Mouse (Mus musculus) liver (tissue): ENCODE measurements around the gene Prtg.

Source experiments
- DNase-seq: peaks from one replicate; pipeline ENCODE4 v3.0.0-alpha.2; 2020; ENCODE audit warnings: mixed read lengths

Gene Prtg

GRCm38 (mm10) chr9:72810607-72811006, 3.9 kb downstream of the Prtg start:
- DNase-seq: no peak

GRCm38 (mm10) chr9:72812091-72812490, 5.4 kb downstream of the Prtg start:
- DNase-seq: no peak

DNA sequence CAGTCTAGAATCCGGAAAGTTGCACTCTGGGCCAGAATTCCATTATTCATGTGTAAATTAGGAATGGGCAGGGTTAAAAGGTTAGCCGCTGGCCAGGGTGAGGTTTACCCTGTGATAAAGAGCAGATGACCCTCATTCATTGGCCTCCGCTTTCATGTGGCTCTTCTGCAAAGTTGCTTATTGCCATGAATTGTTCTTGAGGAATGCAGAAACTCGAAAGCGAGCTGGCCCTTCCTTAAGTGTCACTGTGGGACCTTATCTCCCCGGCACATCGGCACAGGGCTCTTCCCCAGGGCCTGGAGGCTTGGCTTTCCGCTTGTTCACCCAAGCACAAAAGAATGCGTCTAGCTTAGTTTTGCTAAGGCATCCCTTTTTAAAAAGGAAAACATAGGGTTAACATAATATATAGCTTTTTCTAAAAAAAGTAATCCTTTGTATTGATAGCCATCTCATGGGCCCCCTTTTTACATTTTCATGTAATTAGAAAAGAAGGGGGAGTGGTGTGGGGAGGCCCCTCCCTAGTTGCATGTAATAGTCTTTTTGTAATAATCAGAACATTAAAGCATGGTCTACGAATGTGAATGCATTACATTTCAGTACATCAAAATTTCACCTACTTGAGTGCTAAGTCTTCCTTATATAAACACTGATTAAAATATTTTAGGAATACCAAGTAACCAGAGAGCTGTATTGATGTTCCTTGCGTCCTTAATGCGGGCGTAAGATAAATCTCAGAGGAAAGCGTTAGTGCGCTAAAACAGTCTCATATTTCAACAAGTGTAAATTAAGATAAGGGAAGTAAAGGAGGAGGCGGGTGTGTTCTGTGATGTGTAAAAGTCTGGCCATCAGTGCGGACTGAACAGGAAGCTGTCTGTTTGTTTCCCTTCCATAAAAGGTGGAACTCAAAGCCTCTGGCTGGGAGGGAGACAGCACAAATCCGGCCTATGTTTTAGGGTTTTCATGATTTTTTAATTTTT, 6.2 kb downstream of the Prtg start:
- DNase-seq: no peak

- no peak for DNase-seq
These were observed 18.8 kb downstream of the Prtg start for GRCm38 (mm10) chr9:72825511-72825910.

GRCm38 (mm10) chr9:72825976-72826375, 19.3 kb downstream of the Prtg start:
- DNase-seq: no peak

DNA sequence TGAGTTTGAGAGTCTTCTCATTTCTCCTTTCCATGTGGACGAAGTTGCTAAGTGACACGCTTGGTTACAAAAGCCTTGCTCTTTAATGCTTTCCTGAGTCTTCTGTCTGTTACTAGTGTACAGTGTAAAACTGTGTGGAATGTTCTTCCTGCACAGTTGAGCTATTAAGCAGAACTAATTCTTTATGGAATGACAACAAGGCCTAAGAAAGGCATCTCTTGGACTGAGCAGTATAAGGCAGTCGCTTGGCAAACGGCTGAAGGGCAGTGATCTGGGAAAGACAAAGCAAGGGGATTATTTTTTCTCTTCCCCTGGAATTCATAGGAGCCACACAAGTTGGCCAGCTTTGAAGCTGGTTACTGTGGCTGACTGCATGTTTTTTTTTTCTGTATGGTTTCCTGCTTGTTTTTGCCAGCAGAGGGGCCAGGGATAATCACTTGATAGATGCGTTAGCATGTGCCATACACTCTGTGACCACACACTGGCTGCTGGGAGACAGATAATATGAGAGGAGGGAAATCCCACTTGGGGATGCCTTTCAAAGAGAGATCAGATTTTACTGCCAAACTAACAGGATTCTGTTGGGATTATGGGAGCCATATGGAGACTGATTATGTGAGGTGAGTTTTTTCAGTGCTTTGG, 22.1 kb downstream of the Prtg start:
- DNase-seq: no peak

GRCm38 (mm10) chr9:72833992-72834696, 27.5 kb downstream of the Prtg start:
- no peak for DNase-seq

DNA sequence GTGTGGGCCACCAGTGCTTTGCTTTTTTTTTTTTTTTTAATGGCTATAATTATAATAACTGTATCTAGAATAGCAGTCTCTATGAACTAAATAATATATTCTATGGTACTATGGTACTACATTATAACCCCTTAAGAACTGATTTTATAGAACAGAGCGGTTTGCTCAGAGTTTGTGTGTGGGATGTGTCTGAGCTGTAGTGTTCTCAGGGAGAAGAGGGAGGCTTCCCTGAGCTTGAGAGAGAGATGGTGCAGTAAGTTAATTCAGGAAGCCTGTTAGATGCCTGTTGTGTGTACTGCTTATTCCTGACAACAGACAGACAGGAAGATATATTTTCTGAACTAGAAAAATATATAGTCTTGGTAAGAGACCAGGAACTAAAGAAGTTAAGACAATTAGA, 28.3 kb downstream of the Prtg start:
- DNase-seq: no peak

- no peak for DNase-seq
These were observed 30.2 kb downstream of the Prtg start for GRCm38 (mm10) chr9:72836708-72837495.

DNA sequence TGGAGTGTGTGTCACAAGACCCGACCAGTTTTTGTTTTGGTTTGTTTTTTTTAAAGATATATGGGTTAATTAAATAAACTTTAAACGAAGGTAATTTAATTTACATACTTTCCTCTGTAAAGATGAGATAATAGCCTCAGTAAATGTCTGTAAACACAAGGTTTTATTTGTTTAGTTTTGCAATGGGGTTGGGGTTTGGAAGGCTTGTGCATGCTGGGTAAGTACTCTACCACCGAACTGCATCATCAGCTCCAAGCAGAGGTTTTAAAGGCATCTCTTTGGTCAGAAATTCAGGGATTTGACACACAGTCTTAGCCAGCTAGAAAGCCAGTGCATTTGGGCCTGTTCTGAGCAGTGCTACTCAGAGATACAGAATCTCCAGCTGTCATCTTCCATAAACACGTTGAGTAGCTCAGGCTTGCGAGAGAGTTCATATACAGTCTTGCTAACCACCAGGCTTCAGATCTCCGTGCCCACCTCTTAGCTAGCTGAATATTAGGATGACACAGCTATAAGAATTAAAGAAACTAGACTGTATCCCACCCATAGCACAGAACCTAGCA, 31.0 kb downstream of the Prtg start:
- DNase-seq: no peak

DNA sequence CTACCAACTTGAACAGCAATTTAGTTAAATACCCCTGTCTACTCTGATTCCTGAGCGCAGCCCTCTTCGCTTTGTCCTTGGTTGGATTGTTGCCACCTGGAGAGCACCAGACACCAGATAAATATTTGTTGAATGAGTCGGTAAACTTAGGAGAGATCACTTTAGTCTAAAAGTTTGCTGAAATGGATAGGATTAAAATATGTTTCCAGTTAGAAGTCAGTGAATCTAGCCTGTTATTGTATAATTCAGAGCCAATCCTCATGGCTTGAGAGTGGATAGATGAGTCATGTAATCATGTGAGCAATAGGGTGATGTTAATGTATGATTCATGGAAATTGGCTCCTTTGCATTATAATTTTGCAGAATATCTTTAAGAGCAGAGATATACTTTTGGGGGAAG, 31.6 kb downstream of the Prtg start:
- no peak for DNase-seq

DNA sequence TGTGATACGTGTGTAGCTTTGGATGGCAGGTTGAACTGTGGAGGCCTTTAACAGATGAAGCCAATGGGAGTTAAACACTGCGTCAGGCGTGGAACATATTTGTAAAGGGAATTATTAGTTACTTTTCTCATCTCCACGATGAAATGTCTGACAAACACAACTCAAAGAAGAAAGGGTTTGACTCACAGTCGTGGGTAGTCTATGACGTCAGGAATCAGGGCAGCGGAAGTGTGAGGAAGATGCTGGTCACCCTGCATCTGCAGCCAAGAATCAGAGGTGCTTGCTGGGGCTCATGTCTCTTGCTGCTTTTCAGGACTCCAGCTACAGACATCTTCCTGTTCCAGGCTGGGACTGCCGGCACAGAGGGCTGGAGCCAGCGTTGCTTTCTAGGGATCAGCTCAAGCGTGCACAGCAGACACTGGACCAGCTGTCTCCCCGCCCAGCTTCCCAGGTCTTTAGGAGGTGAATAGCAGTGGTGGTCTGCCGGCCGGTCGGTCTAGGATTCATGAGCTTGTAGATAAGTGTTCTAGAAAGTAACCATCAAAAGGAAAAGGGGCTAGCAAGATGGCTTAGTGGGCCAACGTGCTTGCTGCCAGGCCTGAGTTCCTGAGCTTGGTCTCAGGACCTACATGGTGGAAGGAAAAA, 32.8 kb downstream of the Prtg start:
- DNase-seq: no peak

- no peak for DNase-seq
These were observed 37.8 kb downstream of the Prtg start for GRCm38 (mm10) chr9:72844496-72844895.

GRCm38 (mm10) chr9:72846160-72846559, 39.5 kb downstream of the Prtg start:
- DNase-seq: no peak

DNA sequence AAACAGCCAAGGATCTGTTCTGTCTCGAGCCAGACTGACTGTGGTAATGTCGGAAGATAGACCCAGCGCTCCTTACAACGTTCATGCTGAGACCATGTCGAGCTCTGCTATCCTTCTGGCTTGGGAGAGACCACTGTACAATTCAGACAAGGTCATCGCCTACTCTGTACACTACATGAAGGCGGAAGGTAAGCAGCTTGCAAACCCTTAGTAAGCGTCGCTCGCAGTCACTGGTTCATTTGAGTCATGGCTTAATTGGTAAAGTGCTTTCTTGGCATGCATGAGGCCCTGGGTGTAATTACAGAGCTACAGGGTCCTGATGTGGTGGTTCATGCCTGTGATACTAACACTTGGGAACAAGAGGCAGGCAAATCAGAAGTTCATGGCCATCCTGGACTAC, 44.9 kb downstream of the Prtg start:
- DNase-seq: no peak

GRCm38 (mm10) chr9:72851979-72852378, 45.3 kb downstream of the Prtg start:
- no peak for DNase-seq

- DNase-seq: no peak
These were observed 47.1 kb downstream of the Prtg start for GRCm38 (mm10) chr9:72853681-72854190.

GRCm38 (mm10) chr9:72856721-72857120, 50.0 kb downstream of the Prtg start:
- no peak for DNase-seq

DNA sequence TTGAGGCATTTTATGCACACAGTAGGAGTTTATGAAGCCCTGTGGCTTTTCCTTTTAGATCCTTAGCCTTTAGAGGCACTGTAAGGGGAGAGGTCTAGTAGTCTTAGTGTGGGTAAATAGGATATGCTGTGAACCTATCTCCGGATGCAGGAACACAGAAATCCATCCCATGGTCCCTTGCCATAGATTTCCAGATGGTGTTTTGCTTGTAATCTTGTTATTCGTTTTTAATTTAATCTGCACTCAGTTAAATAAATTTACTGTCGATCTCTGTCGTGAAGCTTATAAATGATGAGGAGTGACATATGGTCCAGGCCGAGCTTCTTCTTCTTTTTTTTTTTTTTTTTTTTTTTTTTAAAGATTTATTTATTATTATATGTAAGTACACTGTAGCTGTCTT, 54.1 kb downstream of the Prtg start:
- DNase-seq: no peak

- no peak for DNase-seq
These were observed 54.6 kb downstream of the Prtg start for GRCm38 (mm10) chr9:72861235-72861634.

GRCm38 (mm10) chr9:72862186-72862585, 55.5 kb downstream of the Prtg start:
- no peak for DNase-seq

DNA sequence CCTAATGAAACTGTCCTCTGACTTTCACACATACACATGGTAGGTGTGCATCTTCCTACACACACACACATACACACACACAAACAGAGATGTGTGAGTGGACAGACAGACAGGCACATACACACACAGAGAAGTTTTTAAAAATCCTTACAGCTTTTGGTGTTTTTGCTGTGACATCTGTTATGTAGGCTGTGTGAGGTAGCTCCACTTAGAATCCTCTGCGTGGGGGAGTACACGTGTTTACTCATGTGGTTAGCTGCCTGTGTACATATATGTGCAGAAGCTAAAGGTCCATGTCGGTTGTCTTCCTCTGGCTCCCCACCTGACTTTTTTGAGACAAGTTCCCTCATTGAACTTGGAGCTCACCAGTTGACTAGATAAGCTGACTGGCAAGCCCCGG, 56.3 kb downstream of the Prtg start:
- no peak for DNase-seq
